Mouse (Mus musculus) skeletal muscle tissue, adult 2 months (tissue): Measurements from ENCODE around the gene H2-M5.
"Not testable (repeated sequence)": the region's sequence is repeated elsewhere in the genome, so short reads cannot be mapped to it uniquely, and the experiment has no call there.

Source experiments
- DNase-seq: peaks from one replicate; pipeline ENCODE4 v3.0.0-alpha.2; 2012; ENCODE audit warnings: low read depth, low spot score

H2-M5 gene

DNA sequence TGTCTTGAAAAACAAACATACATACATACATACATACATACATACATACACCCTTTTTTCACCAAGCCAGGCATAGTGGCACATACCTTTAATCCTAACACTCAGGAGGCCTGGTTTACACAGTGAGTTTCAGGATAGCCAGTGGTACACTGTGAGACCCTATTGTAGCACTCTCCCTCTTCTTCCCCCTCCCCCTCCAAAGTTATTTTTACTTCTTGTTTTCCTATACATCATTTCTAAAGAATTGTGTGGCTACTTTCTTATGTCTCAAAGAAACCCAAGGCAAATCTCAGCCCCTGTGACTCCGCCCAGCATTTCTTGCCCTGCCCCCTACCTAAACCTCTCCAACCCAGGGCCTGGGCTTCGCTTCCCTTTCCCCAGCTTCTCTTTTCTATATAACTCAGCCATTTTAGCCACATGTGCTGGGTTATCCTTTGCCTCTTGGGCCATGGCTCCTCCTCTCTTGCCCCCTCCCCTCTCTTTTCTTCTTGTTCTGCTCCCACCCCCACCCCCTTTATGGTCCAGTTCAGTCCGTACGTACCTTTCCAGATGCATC is 4.5 kb upstream of the H2-M5 start:
- DNase-seq, result no peak

DNA sequence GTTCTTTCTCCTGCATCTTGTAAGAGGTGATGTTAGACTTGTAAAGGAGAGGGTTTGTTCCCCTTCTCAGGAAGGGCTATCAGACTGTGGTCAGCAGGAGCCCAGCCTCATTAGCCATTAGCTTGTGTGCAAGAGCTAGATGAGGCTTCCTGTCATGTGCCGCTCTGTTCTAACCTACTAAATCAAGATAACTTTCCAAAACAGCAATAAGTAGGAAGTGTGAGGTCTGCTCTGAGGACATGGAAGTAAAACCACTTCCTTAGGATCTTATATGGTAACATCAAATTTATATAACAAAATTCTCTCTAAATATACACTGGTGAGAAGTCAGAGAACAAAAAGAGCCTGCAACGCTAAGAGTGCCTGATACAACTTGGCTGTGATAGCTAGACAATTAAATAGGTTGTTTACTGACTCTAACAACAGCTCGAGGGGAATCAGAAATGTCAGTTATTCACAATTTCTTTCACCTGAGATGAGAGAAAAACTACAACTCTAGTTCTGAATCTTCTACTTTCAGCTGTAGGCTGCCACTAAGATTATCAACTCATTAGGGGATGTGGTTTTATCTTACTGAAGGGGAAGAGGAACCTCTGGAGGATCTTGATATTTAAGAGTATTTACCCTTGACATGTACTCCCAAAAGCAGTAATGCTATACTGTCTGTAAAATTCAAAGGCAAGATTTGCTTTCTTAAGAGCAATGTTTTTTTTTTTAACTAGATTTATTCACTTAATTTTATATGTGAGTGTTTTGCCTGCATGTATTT is 3.2 kb upstream of the H2-M5 start:
- DNase-seq, result no peak

DNA sequence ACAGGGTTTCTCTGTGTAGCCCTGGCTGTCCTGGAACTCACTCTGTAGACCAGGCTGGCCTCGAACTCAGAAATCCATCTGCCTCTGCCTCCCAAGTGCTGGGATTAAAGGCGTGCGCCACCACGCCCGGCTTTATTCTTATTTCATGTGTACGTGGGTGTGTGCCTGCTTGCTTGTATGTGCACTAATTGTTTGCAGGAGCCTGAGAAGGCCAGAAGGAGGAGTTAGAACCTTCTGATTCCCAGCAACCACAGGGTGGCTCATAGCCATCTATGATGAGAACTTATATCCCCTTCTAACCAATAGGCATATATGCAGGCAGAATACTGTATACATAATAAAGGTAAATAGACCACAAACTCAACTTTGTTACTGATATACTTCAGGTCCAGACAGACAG is 1.3 kb upstream of the H2-M5 start:
- not testable (repeated sequence) for DNase-seq

DNA sequence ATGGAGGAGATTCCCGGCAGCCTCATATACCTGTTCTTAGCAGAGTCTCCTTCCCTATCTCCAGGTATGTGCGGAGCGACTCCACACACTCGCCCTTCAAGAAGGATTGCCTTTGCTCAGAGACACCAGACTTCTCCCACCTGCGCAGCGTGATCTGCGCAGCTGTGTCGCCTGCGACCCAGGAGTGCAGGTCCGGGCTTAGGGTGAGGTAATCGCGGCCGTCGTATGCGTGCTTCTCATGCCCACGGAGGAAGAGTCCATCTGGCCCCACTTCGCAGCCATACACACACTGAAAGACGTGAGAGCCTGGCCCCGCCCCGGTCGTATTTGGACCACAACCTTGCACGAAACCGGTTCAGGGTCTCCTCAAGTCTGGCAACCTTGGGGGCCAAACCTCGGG is 862 bp downstream of the H2-M5 start:
- DNase-seq, result no peak

DNA sequence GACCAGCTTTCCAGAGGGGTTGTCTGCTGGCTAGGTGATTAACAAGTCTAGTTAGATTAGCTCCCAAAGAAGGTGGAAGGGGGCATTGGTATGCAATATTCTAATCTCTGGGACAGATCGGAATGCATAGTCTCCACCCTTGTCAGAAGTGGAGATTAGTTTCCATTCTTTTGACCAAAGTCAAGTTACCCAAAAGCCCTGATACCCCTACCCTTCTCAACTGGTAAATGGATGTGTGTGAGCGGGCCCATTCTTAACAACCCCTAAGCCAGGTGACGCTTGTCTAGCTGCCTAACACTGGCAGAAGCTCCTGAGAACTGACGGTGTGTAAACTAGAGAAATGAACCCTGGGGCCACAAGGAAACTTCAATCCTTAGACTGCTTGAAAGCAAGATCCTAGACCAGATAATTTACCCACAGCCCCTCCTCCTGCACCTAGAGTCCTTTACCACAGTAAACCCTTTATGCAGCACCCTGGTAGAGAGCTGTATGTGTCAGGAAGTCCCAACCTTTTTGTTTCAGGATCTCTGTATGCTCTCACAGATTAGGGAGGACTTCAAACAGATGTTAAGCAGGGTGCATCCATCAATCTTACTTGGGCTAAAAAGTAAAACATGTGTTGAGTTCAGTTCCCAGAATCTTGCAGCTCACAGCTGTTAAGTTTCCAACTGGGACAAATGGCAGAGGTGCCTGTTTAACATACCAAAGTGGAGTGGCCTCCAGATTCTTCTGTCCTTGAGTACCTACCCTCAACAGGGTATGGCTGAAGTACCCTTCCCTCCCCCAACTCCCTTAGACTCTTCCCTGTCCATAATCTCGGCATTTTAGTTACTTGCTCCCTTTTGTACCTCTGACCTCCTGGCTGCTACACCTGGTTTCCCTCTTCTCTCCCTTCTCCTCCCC is 6.8 kb downstream of the H2-M5 start:
- DNase-seq, result no peak

DNA sequence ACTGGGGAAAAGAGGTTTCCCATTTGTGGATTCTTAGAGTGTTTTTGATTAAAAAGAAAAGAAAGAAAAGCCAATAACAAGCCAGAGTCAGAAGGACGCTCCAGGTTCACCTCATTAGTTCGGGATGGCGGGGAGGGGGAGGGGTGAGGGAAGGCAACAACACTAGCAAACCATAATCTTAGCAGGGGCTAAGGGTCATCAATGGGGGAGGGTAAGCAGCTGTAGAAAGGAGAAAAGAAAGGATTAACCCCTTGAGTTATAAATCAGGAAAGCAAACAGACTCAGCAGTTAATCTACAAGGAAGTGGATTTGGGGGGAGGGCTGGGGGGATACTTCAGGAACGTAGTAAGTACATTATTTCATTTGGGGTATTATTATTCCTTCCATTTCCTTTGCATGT is 7.5 kb downstream of the H2-M5 start:
- no peak for DNase-seq

DNA sequence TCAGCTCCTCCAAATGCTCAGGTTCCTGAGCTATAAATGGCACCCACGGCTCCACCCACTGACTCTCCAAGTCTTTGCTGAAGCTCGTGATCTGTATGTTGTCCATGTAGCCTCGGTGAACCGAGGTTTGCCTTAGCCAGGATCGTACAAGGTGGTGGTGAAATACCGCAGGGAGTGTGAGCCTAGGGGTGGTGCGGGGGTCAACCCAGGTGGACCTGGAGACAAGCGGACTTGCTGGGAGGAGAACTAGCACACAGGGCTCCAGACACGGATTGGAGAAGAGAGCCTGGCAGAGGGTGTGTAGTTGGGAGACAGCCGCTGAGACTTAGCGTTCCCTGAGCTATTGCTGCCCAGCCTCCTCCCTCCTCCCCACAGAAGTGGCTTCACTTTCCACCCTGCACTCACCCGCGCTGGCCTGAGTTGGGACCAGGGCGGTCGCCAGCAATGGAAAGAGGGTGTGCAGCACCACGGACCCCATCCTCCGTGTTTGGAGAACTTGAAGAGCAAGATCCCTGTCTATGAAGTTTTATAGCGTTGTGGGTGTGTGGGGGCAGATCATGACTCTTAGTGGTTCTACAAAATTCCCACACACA is 8.0 kb downstream of the H2-M5 start, which contains the start of gene 2410137M14Rik:
TSS of gene 2410137M14Rik (minus strand) at position 17 of the 593 bp plus-strand sequence.
- peak; percentile 40 for DNase-seq

DNA sequence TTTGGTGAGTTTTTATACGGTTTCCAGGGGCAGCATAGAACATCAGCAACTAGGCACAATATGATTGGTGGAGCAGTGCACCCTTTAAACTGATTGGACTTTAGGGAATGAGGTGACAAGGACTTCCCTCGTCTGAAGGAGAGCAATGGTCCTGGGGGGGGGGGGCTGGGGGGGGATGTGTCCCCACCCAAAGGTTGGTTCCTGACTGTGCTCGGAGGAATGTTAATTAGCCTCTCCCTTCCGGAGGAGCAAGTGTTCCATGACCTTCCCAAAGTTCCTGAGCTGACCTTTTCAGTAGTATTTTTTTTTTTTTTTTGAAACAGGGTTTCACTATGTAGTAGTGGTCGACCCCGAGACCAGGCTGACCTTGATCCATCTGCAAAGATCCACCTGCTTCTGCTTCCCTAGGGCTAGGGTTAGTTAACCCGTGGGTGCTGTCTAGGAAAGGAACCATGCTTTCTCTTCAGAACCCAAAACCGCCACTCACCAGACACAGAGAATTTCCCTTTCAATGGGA is 16.0 kb downstream of the H2-M5 start:
- no peak for DNase-seq

DNA sequence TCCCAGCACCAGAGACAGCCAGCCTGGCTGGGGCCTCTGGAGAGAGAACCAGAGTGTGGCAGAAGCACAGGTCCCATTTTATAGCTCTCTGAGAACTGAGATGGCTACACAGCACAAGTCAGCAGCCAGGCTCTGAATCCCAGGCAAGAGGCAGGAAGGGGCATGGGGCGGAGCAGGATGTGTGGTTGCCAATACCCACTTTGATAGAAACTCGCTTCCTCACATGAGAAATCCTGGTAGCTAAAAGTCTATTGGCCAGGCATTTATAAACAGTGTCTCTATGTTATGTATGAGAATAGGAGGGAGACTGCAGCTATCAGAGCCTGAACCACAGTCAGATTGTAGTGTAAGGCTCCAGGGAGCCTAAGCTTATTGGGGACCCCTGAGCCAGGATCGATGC is 16.5 kb downstream of the H2-M5 start:
- DNase-seq, result no peak

DNA sequence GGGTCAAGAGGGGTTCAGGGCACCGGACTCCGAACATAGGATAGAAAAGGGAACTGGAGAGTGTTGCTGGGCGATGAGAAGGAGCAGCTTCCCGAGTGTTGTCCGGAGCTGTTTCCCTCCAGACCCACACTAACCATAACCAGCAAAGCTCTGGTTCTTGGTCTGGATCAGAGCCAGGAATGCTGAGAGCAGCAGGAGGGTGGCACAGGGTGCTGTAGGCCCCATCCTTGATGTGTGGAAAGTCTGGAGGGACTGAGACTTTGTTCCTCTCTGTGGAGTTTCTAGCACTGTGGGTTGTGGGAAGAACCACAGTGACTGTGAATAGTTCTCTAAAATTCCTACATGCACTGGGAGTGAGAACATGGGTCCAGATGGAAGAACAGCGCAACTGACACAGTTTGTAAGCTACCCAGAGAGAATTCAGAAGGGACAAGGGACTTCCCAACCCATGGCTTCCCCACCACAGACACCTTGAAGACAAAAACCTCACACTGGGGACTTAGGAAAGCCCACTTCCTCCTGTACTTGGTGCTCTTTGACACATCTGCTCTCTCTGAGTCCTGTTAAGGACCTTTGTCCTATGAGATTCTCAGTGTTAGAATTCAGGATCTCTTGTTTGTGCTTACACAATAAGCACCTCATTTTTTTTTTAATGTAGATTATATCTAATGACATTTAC is 18.0 kb downstream of the H2-M5 start:
- DNase-seq, result no peak

DNA sequence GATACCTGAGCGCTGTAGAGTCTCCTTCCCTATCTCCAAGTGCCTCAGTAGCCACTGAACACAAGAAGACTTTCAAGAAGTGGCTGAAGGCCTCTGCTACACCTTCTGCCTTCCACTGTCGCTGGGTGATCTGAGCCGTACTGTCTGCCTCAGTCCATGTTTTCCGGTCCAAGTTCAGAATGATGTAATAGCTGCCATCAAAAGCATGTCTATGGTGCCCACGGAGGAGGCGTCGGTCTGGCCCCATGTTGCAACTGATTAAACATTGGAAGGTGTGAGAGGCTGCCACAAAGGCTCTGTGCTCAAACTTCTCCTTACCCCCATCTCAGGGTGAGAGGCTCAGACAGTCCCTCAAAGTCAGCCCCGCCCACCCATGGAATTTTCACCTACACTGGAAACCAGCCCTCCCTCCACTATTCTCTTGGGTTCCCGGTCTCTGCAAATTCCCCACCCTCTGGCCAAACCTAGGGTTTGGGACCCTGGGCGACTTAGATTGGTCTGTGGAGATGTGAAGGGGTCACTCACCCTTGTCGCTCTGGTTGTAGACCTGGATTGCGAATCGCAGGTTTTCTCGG is 18.9 kb downstream of the H2-M5 start:
- no peak for DNase-seq

DNA sequence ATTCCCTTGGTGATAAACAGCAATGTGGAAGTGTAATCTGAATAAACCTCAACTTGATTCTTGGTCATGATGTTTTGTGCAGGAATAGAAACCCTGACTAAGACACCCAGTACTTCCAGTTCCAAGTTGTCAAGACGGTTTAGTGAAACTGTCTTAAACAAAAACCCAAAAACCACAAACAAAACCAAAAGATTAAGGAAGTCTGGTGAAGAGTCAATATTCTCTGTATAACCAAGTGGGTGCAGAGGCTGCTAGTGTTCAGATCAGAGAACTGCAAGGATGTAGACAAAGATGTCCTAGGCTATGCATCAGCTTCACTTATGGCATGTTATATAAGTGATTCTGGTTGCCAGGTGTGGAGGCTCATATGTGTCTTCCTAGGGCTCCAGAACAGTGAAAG is 22.5 kb downstream of the H2-M5 start:
- no peak for DNase-seq

DNA sequence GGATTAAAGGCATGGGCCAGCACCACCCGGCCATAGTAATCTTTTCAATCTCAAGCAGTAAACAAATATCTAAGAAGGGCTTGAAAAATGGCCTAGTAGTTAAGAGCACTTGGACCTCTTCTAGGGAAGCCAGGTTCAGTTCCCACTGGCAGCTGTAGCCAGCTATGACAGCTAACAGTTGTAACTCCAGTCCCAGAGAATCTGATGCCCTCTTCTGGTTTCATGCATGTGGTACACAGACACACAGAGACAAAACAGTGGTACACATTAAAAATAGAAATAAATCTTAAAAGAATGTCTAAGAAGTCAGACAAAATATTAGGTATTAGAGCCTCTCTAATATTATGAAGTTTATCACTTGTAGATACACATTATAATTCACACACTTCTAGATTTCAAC is 28.2 kb downstream of the H2-M5 start:
- DNase-seq, result no peak

DNA sequence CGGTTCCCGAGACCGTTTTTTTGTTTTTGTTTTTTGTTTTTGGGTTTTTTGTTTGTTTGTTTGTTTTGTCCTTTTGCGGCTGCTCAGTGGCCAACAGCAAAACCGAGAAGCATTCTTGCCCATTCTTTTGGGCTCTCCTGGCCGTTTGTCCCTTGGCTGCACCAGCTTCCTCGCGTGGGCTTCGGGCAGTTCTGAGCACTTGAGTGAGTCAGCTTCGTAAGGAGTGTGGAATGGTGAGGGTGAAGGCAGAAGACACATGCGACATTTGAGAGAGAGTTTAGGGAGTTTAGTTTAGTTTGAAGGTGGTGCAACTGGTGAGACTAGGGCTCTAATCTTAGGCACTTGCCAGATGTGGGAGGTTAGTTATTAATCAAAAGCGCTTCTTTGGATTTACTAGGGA is 30.5 kb downstream of the H2-M5 start:
- no peak for DNase-seq

DNA sequence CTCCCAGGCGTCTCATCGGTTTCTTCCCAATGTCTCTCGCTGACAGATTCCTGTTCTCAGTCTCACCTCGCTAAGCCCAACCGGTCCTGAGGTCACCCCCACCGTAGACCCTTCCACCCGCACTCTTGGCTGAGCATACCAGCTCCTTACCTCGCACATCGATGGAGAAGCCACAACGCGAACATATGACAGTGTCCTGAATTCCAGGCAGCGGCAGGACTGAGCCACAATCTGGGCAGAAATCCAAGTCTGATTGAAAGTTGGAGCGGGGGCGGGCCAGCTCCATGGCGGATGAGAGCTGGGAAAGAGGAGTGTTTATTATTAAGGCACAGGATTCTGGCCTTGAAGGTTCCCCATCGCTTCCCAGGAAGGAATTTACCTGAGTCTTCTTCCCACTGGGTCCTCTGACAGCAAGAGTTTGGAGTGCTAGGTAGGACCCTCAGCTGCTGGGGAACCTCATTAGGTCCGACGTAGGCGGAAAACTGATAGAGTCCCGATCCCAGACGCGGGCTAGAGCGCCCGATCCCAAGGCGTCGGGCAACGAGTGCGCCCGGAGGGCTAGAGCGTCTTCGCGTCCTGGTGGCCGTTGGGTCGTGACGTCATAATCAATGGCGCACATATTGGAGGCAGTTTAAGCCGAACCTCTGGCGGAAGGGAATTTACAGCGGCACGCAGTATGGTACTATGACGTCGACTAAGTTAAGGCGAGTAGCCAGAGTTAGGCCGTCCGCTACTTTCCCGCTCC is 31.2 kb downstream of the H2-M5 start, which contains the start of the genes Znrd1 and Znrd1as:
TSS of gene Znrd1 (minus strand) at position 561 of the 745 bp plus-strand sequence.
TSS of gene Znrd1as (plus strand) at position 594 of the 745 bp plus-strand sequence.
- peak; percentile 96 for DNase-seq

DNA sequence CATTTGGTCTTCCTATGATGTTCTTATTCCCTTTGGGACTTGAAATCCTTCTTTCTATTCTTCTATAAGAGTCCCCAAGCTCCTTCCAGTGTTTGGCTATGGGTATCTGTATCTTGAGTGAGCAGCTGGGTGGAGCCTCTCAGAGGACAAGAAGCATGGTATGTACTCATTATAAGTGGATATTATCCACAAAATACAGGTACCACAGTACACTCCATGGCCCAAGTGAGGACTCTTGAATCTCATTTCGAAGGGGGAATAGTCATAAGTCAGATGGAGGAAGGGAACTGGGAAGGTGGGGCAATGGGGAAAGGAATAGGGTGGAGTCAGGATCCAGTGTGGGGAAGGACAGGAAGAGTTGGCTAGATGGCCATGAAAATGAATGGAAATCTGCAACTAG is 36.3 kb downstream of the H2-M5 start:
- no peak for DNase-seq

DNA sequence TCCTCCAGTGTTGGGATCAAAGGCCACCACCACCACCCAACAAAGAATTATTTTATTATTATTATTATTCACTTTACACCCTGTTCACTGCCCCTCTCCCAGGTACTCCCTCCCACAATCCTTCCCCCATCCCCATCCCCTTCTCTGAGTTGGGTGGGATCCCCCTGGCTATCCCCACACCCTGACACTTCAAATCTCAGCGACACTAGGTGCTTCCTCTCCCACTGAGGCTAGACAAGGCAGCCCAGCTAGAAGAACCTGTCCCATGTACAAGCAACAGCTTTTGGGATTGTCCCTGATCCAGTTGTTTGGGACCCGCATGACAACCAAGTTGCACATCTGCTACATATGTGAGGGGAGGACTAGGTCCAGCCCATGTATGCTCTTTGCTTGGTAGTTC is 36.7 kb downstream of the H2-M5 start:
- DNase-seq, result no peak

DNA sequence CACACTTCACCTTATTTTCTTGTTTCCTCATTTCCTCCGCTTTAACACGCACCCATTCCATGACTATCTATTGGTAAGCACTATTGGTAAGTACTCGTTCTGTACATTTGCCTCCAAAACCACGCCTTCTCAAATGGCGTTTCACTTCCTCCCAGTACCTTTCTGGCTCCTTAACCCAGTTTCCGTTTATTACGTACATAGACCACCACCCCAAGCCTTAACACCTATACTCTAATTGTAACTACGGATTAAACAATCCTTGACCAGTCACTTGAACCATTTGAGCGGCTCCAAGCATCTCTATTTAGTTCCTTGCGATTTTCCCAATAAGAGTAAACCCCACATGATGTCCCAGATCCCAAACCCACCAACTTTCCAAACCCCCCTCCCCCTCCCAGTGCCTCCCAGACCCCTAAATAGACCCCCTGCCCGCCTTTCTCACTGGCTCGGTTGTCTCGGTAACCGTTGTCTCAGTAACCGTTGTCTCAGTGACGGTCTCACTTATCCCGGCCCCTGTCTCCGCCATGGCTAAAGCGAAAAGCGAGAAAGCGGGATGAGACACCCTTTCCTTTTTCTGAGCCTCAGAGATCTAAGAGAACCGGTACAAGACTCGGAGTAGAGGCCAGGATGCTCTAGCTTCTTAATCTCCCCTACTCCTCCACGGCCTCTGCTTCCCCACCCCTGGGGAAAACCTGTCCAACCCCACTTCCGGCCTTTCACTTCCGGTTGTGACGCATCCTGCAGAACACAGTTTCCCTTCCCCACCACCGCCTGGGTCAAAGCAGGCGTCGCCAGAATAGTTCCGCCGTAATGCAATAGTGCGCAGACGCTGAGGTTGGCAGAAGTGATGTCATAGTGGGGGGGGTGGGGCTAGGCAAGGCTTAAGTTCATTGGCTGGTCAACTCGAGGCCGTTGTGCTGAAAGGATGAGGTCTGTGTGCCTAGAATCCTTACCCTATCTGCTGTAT is 38.1 kb downstream of the H2-M5 start, which contains the start of gene Ppp1r11:
TSS of gene Ppp1r11 (minus strand) at position 761 of the 967 bp plus-strand sequence.
- peak; percentile 97 for DNase-seq

DNA sequence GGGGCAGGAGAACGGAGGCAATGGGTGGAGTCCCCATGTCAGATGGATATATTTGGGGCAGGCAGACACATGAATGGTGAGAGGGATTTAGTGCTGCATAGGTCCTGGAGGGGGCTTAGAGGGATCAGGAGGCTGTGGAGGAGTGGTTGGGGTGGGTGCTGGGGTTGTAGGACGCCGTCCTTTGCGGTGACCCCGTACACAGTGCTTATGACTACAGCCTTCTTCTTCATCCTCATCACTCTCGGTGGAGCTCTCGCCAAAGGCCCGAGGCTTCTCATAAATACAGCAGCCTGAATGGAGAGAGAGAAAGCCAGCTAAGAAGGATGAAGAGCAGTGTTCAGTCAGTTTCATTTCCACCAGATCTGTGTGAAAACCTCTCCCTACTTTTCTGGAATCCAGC is 40.1 kb downstream of the H2-M5 start:
- no peak for DNase-seq
